Mouse (Mus musculus) myocyte (in vitro differentiated cells): ENCODE measurements around the gene Spata31d1a. TPM values are rescaled to one million over a fixed set of nuclear protein-coding genes. Genes with fewer than 3 reads are reported as not detected.
"Not testable (repeated sequence)": the region's sequence is repeated elsewhere in the genome, so short reads cannot be mapped to it uniquely, and the experiment has no call there.

Experiments used
- H3K27me3 ChIP-seq: one replicate; pipeline ENCODE4 v1.6.1; 2011; ENCODE audit not compliant: control insufficient read depth, insufficient read depth, insufficient read length
- H3K36me3 ChIP-seq: one replicate; pipeline ENCODE4 v1.6.1; 2011; ENCODE audit not compliant: control insufficient read depth, insufficient read depth
- H3K4me2 ChIP-seq: one replicate; pipeline ENCODE4 v1.6.1; 2011; ENCODE audit warnings: low read depth, control low read depth
- H3K4me3 ChIP-seq: one replicate; pipeline ENCODE4 v1.5.1; 2011; ENCODE audit warnings: mild to moderate bottlenecking, control low read depth, moderate library complexity
- H3K79me2 ChIP-seq: one replicate; pipeline ENCODE4 v1.6.1; 2011; ENCODE audit not compliant: control insufficient read depth, insufficient read depth
- H3ac ChIP-seq: one replicate; pipeline ENCODE4 v1.6.1; 2011; ENCODE audit not compliant: control insufficient read depth, insufficient read length
- CEBPB ChIP-seq: IDR thresholded peaks from 2 replicates; pipeline ENCODE4 v1.6.1; 2011; ENCODE audit warnings: mild to moderate bottlenecking, moderate library complexity; ENCODE audit not compliant: poor library complexity, insufficient read depth, severe bottlenecking
- E2F4 ChIP-seq: IDR thresholded peaks from one replicate; pipeline ENCODE4 v1.6.1; 2011; ENCODE audit warnings: mild to moderate bottlenecking, control low read depth, moderate library complexity; ENCODE audit not compliant: insufficient read depth
- MAX ChIP-seq: IDR thresholded peaks from one replicate; pipeline ENCODE4 v1.6.1; 2011; ENCODE audit warnings: low read depth, mild to moderate bottlenecking, control low read depth
- MYOD1 ChIP-seq, 3 experiments: IDR thresholded peaks; one replicate each; pipeline ENCODE4 v1.6.1; 2011; ENCODE audit warnings: control low read depth in 2 of 3, low read depth in 2 of 3, mild to moderate bottlenecking in 2 of 3, moderate library complexity in 1 of 3; ENCODE audit not compliant: insufficient read length in 2 of 3, control insufficient read depth in 1 of 3
- MYOG ChIP-seq, 3 experiments: IDR thresholded peaks; one replicate each; pipeline ENCODE4 v1.6.1; 2011; ENCODE audit warnings: control low read depth in 2 of 3, low read depth in 2 of 3, mild to moderate bottlenecking in 2 of 3; ENCODE audit not compliant: insufficient read length in 2 of 3, control insufficient read depth in 1 of 3, insufficient read depth in 1 of 3
- POLR2A ChIP-seq: IDR thresholded peaks from one replicate; pipeline ENCODE4 v1.6.1; 2011; ENCODE audit warnings: low read depth, mild to moderate bottlenecking, control low read depth, moderate library complexity; ENCODE audit not compliant: insufficient read length
- POLR2AphosphoS2 ChIP-seq: IDR thresholded peaks from one replicate; pipeline ENCODE4 v1.6.1; 2011; ENCODE audit warnings: low read depth, control low read depth; ENCODE audit not compliant: insufficient read length
- REST ChIP-seq: IDR thresholded peaks from one replicate; pipeline ENCODE4 v1.6.1; 2011; ENCODE audit warnings: mild to moderate bottlenecking, control low read depth, moderate library complexity; ENCODE audit not compliant: insufficient read depth, insufficient read length
- SRF ChIP-seq: IDR thresholded peaks from one replicate; pipeline ENCODE4 v1.6.1; 2011; ENCODE audit warnings: low read depth; ENCODE audit not compliant: control insufficient read depth, insufficient read length
- TCF12 ChIP-seq: IDR thresholded peaks from one replicate; pipeline ENCODE4 v1.6.1; 2011; ENCODE audit warnings: mild to moderate bottlenecking, control low read depth; ENCODE audit not compliant: poor library complexity, insufficient read depth, severe bottlenecking
- TCF3 ChIP-seq: IDR thresholded peaks from one replicate; pipeline ENCODE4 v1.6.1; 2011; ENCODE audit warnings: low read depth, control low read depth; ENCODE audit not compliant: insufficient read length
- USF1 ChIP-seq: IDR thresholded peaks from one replicate; pipeline ENCODE4 v1.6.1; 2011; ENCODE audit warnings: low read depth, mild to moderate bottlenecking, control low read depth, moderate library complexity
- polyA plus RNA-seq: library from polyadenylated mRNA; unstranded; fragments of >200 nt; fragmentation: generic; extraction: Trizol; gene quantifications from one replicate; pipeline ENCODE4 v1.2.1, GENCODE M21; 2012; ENCODE audit warnings: missing spikeins

Spata31d1a gene
- polyA plus RNA-seq, 1 experiment: not detected

DNA sequence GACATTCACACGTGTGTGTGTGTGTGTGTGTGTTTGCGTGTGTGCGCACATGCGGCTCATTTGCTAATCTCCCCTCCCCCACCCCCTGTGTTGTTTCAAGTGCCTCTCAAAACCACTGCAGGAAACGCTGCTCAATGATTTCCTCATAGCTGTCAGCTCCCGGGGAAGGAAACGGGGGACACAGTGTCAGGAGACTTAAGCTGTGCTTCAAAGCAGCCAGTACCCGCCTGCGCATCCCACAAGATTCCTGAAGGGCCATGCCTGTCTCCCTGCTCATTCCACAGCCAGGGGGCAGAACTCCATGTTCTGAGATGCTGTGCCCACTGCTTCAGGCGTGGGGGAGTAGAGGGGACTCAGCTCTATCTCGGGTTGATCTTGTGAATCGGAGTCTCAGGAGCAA, 5.6 kb downstream of the Spata31d1a start:
- Histone ChIP-seq H3K4me3 (no peak overlapping the region), H3ac (no peak overlapping the region), H3K36me3 (no peaks in the 10 kb centered on the region), H3K27me3 (peaks cover 38% of the 10 kb centered on the region), H3K79me2 (no peaks in the 10 kb centered on the region), H3K4me2 (no peak overlapping the region)
- no peak for TF ChIP-seq USF1
- TF ChIP-seq SRF: no peak
- TF ChIP-seq MYOG (IDR thresholded peaks at IDR 0.05; ENCODE audit: control insufficient read depth in 1 of 3, insufficient read depth in 1 of 3, insufficient read length in 2 of 3, low read depth in 2 of 3): no peak
- TF ChIP-seq E2F4: no peak
- no peak for TF ChIP-seq MAX
- TF ChIP-seq REST: no peak
- TF ChIP-seq TCF3: no peak
- no peak for TF ChIP-seq MYOD1 (IDR thresholded peaks at IDR 0.05; ENCODE audit: control insufficient read depth in 1 of 3, insufficient read length in 2 of 3, low read depth in 2 of 3)
- TF ChIP-seq POLR2AphosphoS2: no peak
- no peak for TF ChIP-seq POLR2A
- no peak for TF ChIP-seq CEBPB

- H3K27me3 ChIP-seq: peaks cover 41% of the 10 kb centered on the region
- no peak overlapping the region for H3K4me2 ChIP-seq
- H3K79me2 ChIP-seq: no peaks in the 10 kb centered on the region
- no peak for TF ChIP-seq TCF12
- no peak overlapping the region for H3ac ChIP-seq
- no peak overlapping the region for H3K4me3 ChIP-seq
- H3K36me3 ChIP-seq: no peaks in the 10 kb centered on the region
Observed at GRCm38 (mm10) chr13:59703514-59703913, 6.6 kb downstream of the Spata31d1a start.

DNA sequence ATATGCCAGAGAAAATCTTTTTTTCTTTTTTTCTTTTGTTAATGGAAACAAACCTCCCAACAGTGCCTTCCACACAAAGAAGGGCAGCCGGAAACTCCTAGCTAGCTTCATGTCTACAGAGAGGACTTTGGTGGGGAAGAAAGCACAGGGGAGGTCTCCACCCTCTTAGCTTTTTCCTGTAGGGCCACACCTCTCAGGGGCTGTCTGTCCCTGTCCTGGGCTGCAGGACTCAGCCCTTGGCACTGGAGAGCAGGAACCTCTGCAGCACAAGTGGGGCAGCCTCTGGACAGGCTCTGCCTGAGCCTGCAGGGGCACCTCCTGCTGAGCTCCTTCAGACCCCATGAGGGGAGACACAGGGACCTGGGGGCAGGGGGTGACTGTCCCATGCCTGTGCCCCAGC, 10.0 kb downstream of the Spata31d1a start:
- H3K36me3 ChIP-seq, H3K4me2 ChIP-seq, H3K79me2 ChIP-seq, H3ac ChIP-seq, H3K4me3 ChIP-seq: not testable (repeated sequence)
- H3K27me3 ChIP-seq: peaks cover 43% of the 10 kb centered on the region

GRCm38 (mm10) chr13:59699131-59699530, 11.0 kb downstream of the Spata31d1a start:
- Histone ChIP-seq H3K4me2 (no peak overlapping the region), H3ac (no peak overlapping the region), H3K36me3 (no peaks in the 10 kb centered on the region), H3K27me3 (peaks cover 33% of the 10 kb centered on the region), H3K4me3 (no peak overlapping the region), H3K79me2 (no peaks in the 10 kb centered on the region)
- TF ChIP-seq USF1 (no peak), REST (no peak), MYOD1 (IDR thresholded peaks at IDR 0.05; ENCODE audit: control insufficient read depth in 1 of 3, insufficient read length in 2 of 3, low read depth in 2 of 3) (no peak), TCF12 (no peak), CEBPB (no peak), SRF (no peak), TCF3 (no peak), MAX (no peak), E2F4 (no peak)

DNA sequence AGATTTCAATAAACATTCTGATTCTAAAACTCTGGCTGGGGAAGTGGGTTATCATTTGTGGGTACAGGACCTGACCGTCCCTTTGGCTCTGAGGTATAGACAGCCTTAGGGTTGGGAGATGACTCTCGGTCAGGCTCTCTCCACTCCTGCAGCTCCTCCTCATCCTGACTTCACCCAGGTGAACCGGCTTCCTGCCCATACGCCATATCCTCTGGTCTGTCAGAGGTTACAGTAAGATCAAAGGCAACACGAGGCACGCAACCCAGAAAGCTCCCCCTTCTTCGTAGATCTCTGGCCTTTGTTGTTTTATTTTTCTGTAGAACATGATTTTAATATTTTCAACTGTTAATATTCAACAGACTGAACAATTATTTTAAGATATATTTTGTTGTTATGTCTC, 14.3 kb downstream of the Spata31d1a start:
- H3K79me2 ChIP-seq: no peaks in the 10 kb centered on the region
- TF ChIP-seq POLR2AphosphoS2 (no peak), CEBPB (no peak), SRF (no peak), REST (no peak), POLR2A (no peak), MYOG (IDR thresholded peaks at IDR 0.05; ENCODE audit: control insufficient read depth in 1 of 3, insufficient read depth in 1 of 3, insufficient read length in 2 of 3, low read depth in 2 of 3) (no peak)
- H3K4me2 ChIP-seq: no peak overlapping the region
- H3K27me3 ChIP-seq: peaks cover 12% of the 10 kb centered on the region
- H3K4me3 ChIP-seq: no peak overlapping the region
- H3K36me3 ChIP-seq: no peaks in the 10 kb centered on the region
- no peak overlapping the region for H3ac ChIP-seq

DNA sequence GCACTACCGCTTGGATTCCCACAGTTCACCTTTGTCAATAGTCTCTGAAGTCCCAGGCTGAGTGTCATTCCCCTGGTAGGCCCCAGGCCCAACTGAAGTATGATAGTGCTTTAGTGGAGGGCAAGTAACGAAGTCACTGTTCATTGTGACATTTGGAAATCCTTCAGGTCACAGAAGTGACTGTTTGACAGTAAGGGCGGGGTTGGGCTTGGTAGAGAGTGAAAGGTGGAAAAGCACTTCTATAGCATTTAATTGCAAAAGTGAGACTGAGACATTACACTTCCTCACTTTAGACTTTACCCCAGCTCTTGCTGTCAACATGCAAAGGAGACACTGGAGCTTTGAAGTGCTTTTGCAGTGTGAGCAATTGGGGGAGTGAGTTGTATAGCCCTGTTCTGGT, 16.1 kb downstream of the Spata31d1a start, which contains the start of gene 4921517D22Rik:
Gene 4921517D22Rik, minus strand, starts transcription at position 101 of the 400 bp plus-strand sequence.
- Histone ChIP-seq H3K79me2 (no peaks in the 10 kb centered on the region), H3K4me2 (no peak within 1 kb of the TSS), H3K36me3 (no peaks in the 10 kb centered on the region), H3K27me3 (peaks cover 20% of the 10 kb centered on the region), H3K4me3 (no peak within 1 kb of the TSS), H3ac (no peak within 1 kb of the TSS)
- no peak for TF ChIP-seq TCF12
- TF ChIP-seq MAX: no peak
- TF ChIP-seq MYOD1 (IDR thresholded peaks at IDR 0.05; ENCODE audit: control insufficient read depth in 1 of 3, insufficient read length in 2 of 3, low read depth in 2 of 3): no peak
- TF ChIP-seq CEBPB: no peak
- TF ChIP-seq SRF: no peak
- TF ChIP-seq MYOG (IDR thresholded peaks at IDR 0.05; ENCODE audit: control insufficient read depth in 1 of 3, insufficient read depth in 1 of 3, insufficient read length in 2 of 3, low read depth in 2 of 3): no peak
- TF ChIP-seq POLR2AphosphoS2: no peak
- no peak for TF ChIP-seq TCF3
- no peak for TF ChIP-seq USF1
- TF ChIP-seq POLR2A: no peak
